Mouse (Mus musculus) activated CD4-positive, CD25-positive, alpha-beta regulatory T cell, adult 9 weeks (primary cell): ENCODE measurements around the gene Adamts7. TPM values are rescaled to one million over a fixed set of nuclear protein-coding genes. Genes with fewer than 3 reads are reported as not detected.

Experiments used
- polyA plus RNA-seq: library from polyadenylated mRNA; unstranded; fragments of 100-300 nt; shearing (Covaris generic); gene quantifications from one replicate; pipeline ENCODE4 v1.2.1, GENCODE M21; 2017

Adamts7 gene
- not detected for polyA plus RNA-seq

DNA sequence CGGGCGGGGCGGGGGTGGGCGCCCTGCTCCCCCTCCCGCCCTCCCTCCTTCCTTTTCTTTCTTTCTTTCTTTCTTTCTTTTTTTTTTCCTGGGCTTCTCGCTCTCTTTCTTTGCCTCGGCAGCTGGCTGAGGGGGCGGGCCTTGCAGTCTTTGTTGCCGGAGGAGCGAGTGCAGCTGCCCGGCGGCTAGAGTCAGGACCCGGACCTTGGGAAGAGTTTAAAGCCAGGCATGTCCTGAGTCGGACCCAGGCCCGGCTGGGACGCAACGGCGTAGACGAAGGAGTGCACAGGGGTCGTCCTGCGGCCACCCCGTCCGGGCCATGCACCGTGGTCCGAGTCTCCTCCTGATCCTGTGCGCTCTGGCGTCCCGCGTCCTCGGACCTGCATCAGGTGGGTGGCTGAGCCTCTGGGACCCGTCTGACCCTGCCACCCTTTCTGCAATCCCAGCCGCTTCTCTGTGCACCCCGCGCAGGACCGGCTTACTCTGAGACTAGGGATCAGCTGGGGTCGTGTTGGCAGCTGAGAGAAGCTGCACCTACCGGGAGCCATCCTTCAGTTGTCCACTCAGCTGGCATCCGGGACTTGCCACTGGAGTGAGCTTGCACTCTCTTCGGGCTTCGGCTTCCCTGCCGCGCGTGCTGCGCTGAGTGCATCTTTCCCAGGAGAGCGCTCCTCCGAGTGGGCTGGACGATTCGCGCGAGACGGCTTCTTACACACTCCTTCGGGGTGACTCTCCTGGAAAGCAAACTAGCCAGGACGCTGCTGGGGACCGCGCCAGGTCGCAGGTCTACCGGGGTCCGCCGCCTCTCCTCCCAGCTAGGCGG is at the start of gene Adamts7:
Gene Adamts7, plus strand, starts transcription at position 144 of the 823 bp plus-strand sequence.

DNA sequence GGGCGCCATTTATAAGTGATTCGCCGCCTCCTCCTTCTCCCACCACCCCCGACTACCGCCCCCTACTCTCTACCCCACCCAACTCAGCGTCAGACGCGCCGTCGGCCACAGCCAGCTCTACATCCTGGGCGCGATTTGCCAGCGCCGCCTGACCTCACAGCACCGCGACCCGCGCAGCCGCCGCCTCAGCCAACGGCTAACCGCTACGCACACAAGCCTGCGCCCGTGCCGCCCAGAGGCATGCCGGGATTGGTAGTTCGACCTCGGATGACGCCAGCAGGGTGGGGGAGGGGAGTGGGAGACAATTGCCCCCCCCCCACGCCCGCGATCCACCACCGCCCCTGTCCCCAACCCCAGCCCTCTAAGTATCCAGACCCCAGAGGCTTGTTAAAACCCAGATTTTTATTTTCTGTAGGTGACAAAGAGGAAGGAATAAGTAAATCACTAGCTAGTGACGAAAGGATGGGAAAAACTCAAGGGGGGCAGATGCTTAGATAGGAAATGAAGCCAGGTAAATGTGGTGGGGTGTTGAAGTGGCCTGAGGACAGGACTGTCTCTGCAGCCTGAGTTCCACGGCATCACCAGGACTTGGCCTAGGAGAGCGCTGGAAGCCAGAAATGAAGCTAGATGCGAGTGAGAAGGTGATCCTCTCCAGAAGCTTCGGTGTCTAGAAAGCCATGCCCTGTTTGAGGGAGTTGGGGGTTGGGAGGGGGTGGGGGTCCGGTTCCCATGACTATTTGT is 48.1 kb upstream of the Adamts7 start, which contains the start of gene Morf4l1:
Gene Morf4l1, minus strand, starts transcription at position 208 of the 741 bp plus-strand sequence.

Other genes with a start within 250 kb of the Adamts7 start
- gene Ctsh, start 108.9 kb upstream of the Adamts7 start, polyA plus RNA-seq = 5.1 TPM
- 357 TPM for gene Morf4l1, start 48.3 kb upstream of the Adamts7 start, polyA plus RNA-seq
- 17.1 TPM for gene Tbc1d2b, start 107.7 kb downstream of the Adamts7 start, polyA plus RNA-seq